Mouse (Mus musculus): ENCODE measurements at regions not wholly inside any gene's neighbourhood (a gene's known extent, or its start where the extent isn't known, plus 50 kb on each side); places are given as distances from the start of the nearest gene placed in this dataset.
"Not testable (repeated sequence)": the region's sequence is repeated elsewhere in the genome, so short reads cannot be mapped to it uniquely, and the experiment has no call there.

DNA sequence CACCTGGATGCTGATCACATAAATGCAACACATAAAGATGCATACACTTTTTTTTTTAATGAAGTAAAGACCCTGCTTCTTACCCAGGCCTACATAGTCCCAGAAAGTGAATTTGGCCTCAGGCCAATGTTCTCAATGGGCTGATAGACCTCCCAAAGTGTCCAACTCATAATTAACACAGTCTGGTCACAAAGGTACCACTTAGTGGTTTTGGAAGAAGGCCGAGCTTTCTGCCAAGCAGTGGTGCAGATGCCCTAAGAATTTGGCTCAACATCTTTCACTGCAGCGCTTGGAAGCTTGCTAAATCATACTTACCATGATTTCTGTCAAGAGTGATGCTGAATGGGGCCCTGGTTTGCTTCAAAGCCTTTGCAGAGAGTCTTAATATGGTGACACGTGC is 706.4 kb upstream of the Rag2 start:
- Histone ChIP-seq H3K4me1 (replicated peaks) (no peaks in the 10 kb centered on the region), H3K4me3 (replicated peaks) (no peak overlapping the region), H3K27ac (replicated peaks) (no peak overlapping the region), H3K9me3 (replicated peaks) (no peaks in the 10 kb centered on the region), H3K27me3 (no peaks in the 10 kb centered on the region), H3K4me2 (no peak overlapping the region), H3K36me3 (replicated peaks) (no peaks in the 10 kb centered on the region), H3K9ac (no peak overlapping the region)
- no peak for ATAC-seq (ENCODE audit: insufficient read depth)
- WGBS (ENCODE audit: insufficient replicate concordance): 40% methylated on average over 3 of the region's 3 CpGs

DNA sequence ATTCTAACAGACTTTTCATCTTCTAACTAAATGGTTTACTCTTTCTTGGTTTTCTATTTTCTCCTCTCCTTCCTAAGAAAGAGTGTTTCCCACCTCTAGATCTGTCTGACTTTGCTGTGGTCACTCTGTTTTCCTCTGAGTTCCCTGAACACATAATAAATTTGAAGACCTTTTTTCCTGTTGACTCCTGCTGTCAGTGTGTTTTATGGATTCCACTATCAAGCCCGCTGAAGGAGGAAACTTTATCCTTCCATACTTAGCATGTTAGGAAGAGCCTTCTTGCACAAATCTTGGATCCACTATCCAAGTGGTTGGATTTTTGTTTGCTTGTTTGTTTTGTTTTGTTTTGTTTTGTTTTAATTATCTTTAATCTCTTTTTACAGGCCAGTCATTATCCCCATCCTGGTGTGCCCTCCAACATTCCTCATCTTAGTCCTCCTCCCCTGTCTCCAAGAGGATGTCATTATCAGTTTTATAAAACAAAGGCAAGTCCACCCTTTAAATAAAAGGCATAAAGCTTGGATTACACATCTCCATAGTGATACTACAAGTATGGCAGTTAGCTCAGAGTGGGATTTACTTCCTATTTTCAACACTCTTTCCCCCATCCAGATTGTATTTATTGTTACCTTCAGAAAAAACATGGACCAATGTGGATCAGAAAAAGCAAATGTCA is 704.8 kb upstream of the Rag2 start:
- no peaks in the 10 kb centered on the region for H3K36me3 ChIP-seq (replicated peaks)
- H3K9ac ChIP-seq: no peak overlapping the region
- no peak for ATAC-seq (ENCODE audit: insufficient read depth)
- no peaks in the 10 kb centered on the region for H3K4me1 ChIP-seq (replicated peaks)
- H3K9me3 ChIP-seq (replicated peaks): no peaks in the 10 kb centered on the region
- 31% methylated on average over 1 of the region's 1 CpGs for WGBS (ENCODE audit: insufficient replicate concordance)
- H3K4me2 ChIP-seq: no peak overlapping the region
- no peak overlapping the region for H3K27ac ChIP-seq (replicated peaks)
- H3K27me3 ChIP-seq: no peaks in the 10 kb centered on the region
- H3K4me3 ChIP-seq (replicated peaks): no peak overlapping the region

DNA sequence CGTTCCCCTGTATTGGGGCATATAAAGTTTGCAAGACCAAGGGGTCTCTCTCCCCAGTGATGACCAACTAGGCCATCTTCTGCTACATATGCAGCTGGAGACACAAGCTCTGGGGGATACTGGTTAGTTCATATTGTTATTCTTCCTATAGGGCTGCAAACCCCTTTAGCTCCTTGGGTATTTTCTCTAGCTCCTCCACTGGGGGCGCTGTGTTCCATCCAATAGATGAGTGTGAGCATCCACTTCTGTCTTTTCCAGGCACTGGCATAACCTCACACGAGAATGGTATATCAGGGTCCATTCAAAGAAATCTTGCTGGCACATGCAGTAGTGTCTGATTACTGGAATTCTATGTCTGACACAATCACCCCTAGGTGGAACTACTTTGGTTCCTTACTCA is 675.9 kb upstream of the Rag2 start:
- not testable (repeated sequence) for H3K9me3 ChIP-seq (replicated peaks); ATAC-seq (ENCODE audit: insufficient read depth); H3K27me3 ChIP-seq; H3K36me3 ChIP-seq (replicated peaks); H3K27ac ChIP-seq (replicated peaks); H3K4me2 ChIP-seq; H3K4me3 ChIP-seq (replicated peaks); H3K9ac ChIP-seq; H3K4me1 ChIP-seq (replicated peaks)
- WGBS (ENCODE audit: insufficient replicate concordance): 32% methylated on average over 3 of the region's 3 CpGs

DNA sequence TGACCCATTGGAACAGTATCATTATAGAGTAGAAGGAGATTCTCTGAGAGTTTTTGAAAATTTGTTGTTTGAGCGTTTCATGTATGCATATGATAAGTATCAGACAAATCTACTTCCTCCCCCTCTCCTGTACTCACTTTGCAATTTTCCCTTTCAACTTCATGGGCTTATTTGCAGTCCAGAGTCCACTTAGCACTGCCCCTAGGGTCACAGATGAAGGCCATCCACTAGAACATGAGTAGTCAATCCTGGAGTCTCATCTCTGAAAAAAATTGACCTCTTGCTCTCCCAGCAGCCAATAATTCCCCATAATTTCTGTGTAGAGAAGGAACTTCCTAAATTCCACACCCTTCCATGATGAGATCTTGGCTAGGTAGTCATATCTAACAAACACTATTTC is 665.1 kb upstream of the Rag2 start:
- no peak overlapping the region for H3K4me2 ChIP-seq
- WGBS (ENCODE audit: insufficient replicate concordance): 36% methylated on average over 1 of the region's 1 CpGs
- H3K4me1 ChIP-seq (replicated peaks): no peaks in the 10 kb centered on the region
- H3K9me3 ChIP-seq (replicated peaks): no peaks in the 10 kb centered on the region
- no peak overlapping the region for H3K4me3 ChIP-seq (replicated peaks)
- H3K9ac ChIP-seq: no peak overlapping the region
- H3K27me3 ChIP-seq: no peaks in the 10 kb centered on the region
- no peak overlapping the region for H3K27ac ChIP-seq (replicated peaks)
- no peaks in the 10 kb centered on the region for H3K36me3 ChIP-seq (replicated peaks)
- ATAC-seq (ENCODE audit: insufficient read depth): no peak

DNA sequence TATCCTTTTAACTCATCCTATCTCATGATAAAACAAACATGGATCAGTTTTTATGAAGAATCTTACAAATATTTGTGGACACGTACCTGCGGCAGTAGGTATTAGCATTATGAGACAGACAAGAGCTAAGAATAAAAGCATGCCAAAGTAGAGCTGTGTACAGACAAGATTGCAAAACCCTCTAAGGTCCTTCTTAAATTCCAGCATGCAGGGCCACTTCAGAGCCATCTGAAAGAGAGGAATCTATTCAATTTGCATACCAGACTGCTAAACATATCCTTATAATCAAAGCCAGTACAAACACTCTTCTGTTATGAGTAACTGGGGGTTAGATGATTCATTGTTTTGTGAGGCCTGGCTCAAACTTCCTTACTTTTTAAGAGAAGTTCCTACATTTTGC is 659.9 kb upstream of the Rag2 start:
- Histone ChIP-seq H3K9ac (no peak overlapping the region), H3K27me3 (no peaks in the 10 kb centered on the region), H3K4me1 (replicated peaks) (no peaks in the 10 kb centered on the region), H3K4me2 (no peak overlapping the region), H3K9me3 (replicated peaks) (no peaks in the 10 kb centered on the region), H3K36me3 (replicated peaks) (no peaks in the 10 kb centered on the region), H3K4me3 (replicated peaks) (no peak overlapping the region), H3K27ac (replicated peaks) (no peak overlapping the region)
- WGBS (ENCODE audit: insufficient replicate concordance): 69% methylated on average over 2 of the region's 2 CpGs
- ATAC-seq (ENCODE audit: insufficient read depth): no peak

DNA sequence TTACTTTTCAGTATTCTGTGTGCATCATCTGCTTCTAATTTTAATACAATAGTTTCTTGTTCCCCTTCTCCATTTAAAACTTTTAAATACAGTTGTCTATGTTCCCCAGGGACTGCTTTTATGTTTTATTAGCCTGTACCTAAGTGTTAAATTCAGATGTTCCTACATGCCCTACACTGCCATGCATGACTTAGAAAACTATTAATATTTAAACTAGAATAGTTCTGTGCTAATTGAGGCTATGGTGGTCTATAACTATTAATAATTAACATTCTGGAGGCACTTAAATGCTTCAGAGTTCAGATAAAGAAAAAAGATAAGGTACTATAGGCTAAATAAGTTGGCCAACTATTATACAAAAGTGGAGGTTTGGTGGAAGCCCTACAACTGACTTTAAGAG is 647.3 kb upstream of the Rag2 start:
- no peak overlapping the region for H3K4me2 ChIP-seq
- H3K36me3 ChIP-seq (replicated peaks): no peaks in the 10 kb centered on the region
- H3K9ac ChIP-seq: no peak overlapping the region
- no peak overlapping the region for H3K27ac ChIP-seq (replicated peaks)
- H3K27me3 ChIP-seq: no peaks in the 10 kb centered on the region
- H3K4me1 ChIP-seq (replicated peaks): no peaks in the 10 kb centered on the region
- H3K9me3 ChIP-seq (replicated peaks): no peaks in the 10 kb centered on the region
- ATAC-seq (ENCODE audit: insufficient read depth): no peak
- no peak overlapping the region for H3K4me3 ChIP-seq (replicated peaks)

DNA sequence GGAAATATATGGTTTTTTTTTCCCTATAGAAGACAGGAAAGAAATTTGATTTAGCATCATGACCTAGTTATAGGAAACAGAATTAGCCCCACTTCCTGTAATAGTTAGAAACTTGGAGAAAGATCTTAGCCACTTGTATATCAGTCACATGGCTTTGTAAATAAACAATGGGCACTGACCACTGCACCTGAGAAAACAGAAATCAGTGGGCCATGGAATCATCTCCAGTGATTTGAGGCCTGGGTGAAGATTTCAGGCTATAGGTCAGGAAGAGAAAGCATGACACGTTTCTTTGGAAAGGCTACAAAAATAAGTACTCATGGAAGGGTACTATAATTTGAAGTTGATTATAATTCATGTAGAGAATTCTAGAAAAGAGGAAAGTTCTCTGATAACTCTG is 642.2 kb upstream of the Rag2 start:
- Histone ChIP-seq H3K4me3 (replicated peaks) (no peak overlapping the region), H3K36me3 (replicated peaks) (no peaks in the 10 kb centered on the region), H3K27me3 (no peaks in the 10 kb centered on the region), H3K9me3 (replicated peaks) (no peaks in the 10 kb centered on the region), H3K9ac (no peak overlapping the region), H3K4me2 (no peak overlapping the region), H3K4me1 (replicated peaks) (no peaks in the 10 kb centered on the region), H3K27ac (replicated peaks) (no peak overlapping the region)
- WGBS (ENCODE audit: insufficient replicate concordance): 47% methylated on average over 1 of the region's 1 CpGs
- no peak for ATAC-seq (ENCODE audit: insufficient read depth)

DNA sequence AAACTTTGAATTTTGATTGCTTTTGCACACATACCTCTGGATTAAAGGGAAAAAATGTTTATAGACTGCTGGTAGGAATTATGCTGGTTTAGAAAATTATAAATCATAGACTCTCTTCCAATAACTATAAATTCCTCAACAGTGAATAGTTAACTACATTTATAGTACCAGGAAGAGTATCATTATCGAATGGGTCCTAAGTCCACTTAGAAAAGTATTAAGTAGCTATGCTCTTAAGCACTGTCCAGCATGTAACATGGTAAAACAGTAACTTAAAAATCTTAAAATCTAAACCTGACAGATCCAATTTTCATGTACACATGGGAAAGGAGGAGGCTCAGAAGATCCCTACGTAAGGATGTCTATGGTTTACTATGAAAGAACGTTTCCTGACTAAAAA is 609.2 kb upstream of the Rag2 start:
- no peak for ATAC-seq (ENCODE audit: insufficient read depth)
- Histone ChIP-seq H3K27ac (replicated peaks) (no peak overlapping the region), H3K4me1 (replicated peaks) (no peaks in the 10 kb centered on the region), H3K36me3 (replicated peaks) (no peaks in the 10 kb centered on the region), H3K9ac (no peak overlapping the region), H3K27me3 (no peaks in the 10 kb centered on the region), H3K4me3 (replicated peaks) (no peak overlapping the region), H3K4me2 (no peak overlapping the region), H3K9me3 (replicated peaks) (no peaks in the 10 kb centered on the region)
- WGBS (ENCODE audit: insufficient replicate concordance): 53% methylated on average over 3 of the region's 3 CpGs

DNA sequence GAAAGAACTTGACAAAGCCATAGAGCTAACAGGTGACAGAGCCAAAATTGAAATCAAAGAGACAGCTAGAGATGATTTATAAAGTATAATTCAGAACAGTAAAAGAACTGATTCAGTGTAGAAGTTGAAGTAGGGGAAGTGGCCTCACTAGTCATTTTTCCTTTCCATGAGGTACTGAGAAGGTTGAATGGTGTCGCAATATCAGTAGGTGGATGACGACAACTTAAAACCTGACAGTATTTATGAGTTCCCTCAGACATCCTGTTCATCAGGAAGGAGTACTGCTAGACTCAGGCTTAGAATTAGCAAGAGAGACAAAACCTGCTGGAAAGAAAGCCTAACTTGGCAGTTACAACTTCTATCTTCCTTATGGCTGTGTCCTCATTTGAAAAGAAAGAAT is 605.1 kb upstream of the Rag2 start:
- ATAC-seq (ENCODE audit: insufficient read depth): no peak
- no peak overlapping the region for H3K9ac ChIP-seq
- H3K36me3 ChIP-seq (replicated peaks): no peaks in the 10 kb centered on the region
- no peaks in the 10 kb centered on the region for H3K4me1 ChIP-seq (replicated peaks)
- H3K27me3 ChIP-seq: no peaks in the 10 kb centered on the region
- 36% methylated on average over 2 of the region's 2 CpGs for WGBS (ENCODE audit: insufficient replicate concordance)
- no peak overlapping the region for H3K27ac ChIP-seq (replicated peaks)
- no peaks in the 10 kb centered on the region for H3K9me3 ChIP-seq (replicated peaks)
- no peak overlapping the region for H3K4me2 ChIP-seq
- no peak overlapping the region for H3K4me3 ChIP-seq (replicated peaks)

DNA sequence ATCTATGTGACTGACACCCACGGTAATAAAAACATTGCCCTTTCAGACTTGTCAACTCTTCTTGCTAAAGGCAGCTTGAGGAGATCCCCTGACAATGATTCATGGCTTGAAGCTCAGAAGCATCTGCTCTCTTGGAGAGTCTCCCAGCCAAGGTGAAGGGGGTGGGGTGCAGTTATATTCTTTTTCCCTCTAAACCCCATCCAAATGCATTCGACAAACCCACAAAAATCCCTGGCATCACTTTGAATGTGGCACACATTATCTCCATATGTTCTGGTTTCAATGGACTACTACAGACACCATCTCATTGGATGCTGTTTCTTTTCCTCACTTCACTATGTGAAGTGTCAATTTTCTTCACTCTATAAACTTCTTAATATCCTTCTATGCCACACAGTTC is 603.0 kb upstream of the Rag2 start:
- H3K27ac ChIP-seq (replicated peaks): no peak overlapping the region
- H3K36me3 ChIP-seq (replicated peaks): no peaks in the 10 kb centered on the region
- no peaks in the 10 kb centered on the region for H3K27me3 ChIP-seq
- H3K4me3 ChIP-seq (replicated peaks): no peak overlapping the region
- H3K4me2 ChIP-seq: no peak overlapping the region
- no peak for ATAC-seq (ENCODE audit: insufficient read depth)
- H3K4me1 ChIP-seq (replicated peaks): no peaks in the 10 kb centered on the region
- H3K9ac ChIP-seq: no peak overlapping the region
- no peaks in the 10 kb centered on the region for H3K9me3 ChIP-seq (replicated peaks)
- 58% methylated on average over 2 of the region's 2 CpGs for WGBS (ENCODE audit: insufficient replicate concordance)

DNA sequence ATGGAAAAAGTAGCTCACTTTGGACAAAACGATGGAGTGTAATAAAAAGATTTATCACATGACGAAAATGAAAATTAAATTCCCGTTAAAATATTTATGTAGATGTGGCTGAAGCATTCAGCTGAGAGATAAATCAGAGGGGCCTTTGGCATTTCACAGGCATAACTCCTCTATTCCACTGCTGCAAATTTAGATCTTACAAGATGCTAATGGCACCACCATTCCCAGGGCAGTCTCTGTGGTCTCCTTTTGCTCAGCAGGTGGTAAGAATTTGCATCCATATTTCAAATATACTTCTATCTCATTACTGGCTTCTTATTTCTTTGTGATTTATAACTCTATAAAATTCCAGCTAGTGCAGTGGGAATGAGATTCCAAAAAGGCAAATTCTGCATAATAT is 581.5 kb upstream of the Rag2 start:
- H3K4me3 ChIP-seq (replicated peaks): no peak overlapping the region
- H3K9ac ChIP-seq: no peak overlapping the region
- no peaks in the 10 kb centered on the region for H3K36me3 ChIP-seq (replicated peaks)
- H3K4me2 ChIP-seq: no peak overlapping the region
- H3K4me1 ChIP-seq (replicated peaks): no peaks in the 10 kb centered on the region
- no peaks in the 10 kb centered on the region for H3K27me3 ChIP-seq
- no peaks in the 10 kb centered on the region for H3K9me3 ChIP-seq (replicated peaks)
- WGBS (ENCODE audit: insufficient replicate concordance): 60% methylated on average over 3 of the region's 3 CpGs
- ATAC-seq (ENCODE audit: insufficient read depth): no peak
- H3K27ac ChIP-seq (replicated peaks): no peak overlapping the region

DNA sequence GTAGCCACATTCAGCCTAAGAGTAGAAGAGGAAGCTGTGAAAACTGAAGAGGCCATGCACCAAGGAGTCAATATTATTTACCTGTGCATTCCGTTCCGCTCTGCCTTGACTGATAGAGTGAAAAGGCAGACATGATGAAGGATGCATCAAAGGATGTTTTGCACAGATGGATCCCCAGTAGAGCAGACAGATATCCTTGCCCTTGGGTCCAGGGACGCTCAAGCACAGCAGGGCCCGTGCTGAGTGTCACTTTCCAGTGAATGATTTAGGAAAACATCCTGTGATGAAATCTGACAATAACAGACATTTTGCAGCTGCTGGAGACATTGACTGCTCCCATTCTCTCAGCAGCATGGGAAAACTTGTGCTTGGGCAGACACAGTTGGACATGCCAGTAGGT is 561.6 kb upstream of the Rag2 start:
- Histone ChIP-seq H3K4me3 (replicated peaks) (no peak overlapping the region), H3K4me2 (no peak overlapping the region), H3K27ac (replicated peaks) (no peak overlapping the region), H3K9ac (no peak overlapping the region), H3K36me3 (replicated peaks) (no peaks in the 10 kb centered on the region), H3K4me1 (replicated peaks) (no peaks in the 10 kb centered on the region), H3K9me3 (replicated peaks) (no peaks in the 10 kb centered on the region), H3K27me3 (no peaks in the 10 kb centered on the region)
- no peak for ATAC-seq (ENCODE audit: insufficient read depth)
- 63% methylated on average over 4 of the region's 4 CpGs for WGBS (ENCODE audit: insufficient replicate concordance)
